Mouse (Mus musculus) limb, embryonic 11.5 days (tissue): ENCODE data around the gene Psmb9. TPM values are rescaled to one million over a fixed set of nuclear protein-coding genes. Genes with fewer than 3 reads are reported as not detected.
"Not testable (repeated sequence)": the region's sequence is repeated elsewhere in the genome, so short reads cannot be mapped to it uniquely, and the experiment has no call there.

Source experiments
- ATAC-seq: fragments of 200-750 bp; cut with Nextera tagmentation; 2 replicates; pipeline ENCODE4 v1.8.0; 2017; ENCODE audit warnings: low read depth; ENCODE audit not compliant: insufficient number of reproducible peaks, low FRiP score, low TSS enrichment
- DNase-seq: peaks from one replicate; pipeline ENCODE4 v3.0.0-alpha.2; 2015; ENCODE audit warnings: low spot score
- H3K27ac ChIP-seq: fragments of 300-500 bp; sonication (generic); replicated peaks from 2 replicates; pipeline ENCODE4 v1.5.1; 2014; ENCODE audit warnings: low read depth, mild to moderate bottlenecking, low read length
- H3K27me3 ChIP-seq: fragments of 300-500 bp; sonication (generic); 2 replicates; pipeline ENCODE4 v1.6.1; 2014; ENCODE audit warnings: mild to moderate bottlenecking, low read length, mixed read lengths; ENCODE audit not compliant: control insufficient read depth, insufficient read depth
- H3K36me3 ChIP-seq: fragments of 300-500 bp; sonication (generic); 2 replicates; pipeline ENCODE4 v1.6.1; 2014; ENCODE audit warnings: mild to moderate bottlenecking, low read length, moderate library complexity, mixed read lengths; ENCODE audit not compliant: control insufficient read depth, insufficient read depth
- H3K4me1 ChIP-seq: fragments of 300-500 bp; sonication (generic); 2 replicates; pipeline ENCODE4 v1.6.1; 2014; ENCODE audit warnings: low read length, mixed read lengths; ENCODE audit not compliant: control insufficient read depth, insufficient read depth
- H3K4me2 ChIP-seq: fragments of 300-500 bp; sonication (generic); 2 replicates; pipeline ENCODE4 v1.6.1; 2014; ENCODE audit warnings: low read depth, mild to moderate bottlenecking, moderate library complexity; ENCODE audit not compliant: severe bottlenecking
- H3K4me3 ChIP-seq: fragments of 300-500 bp; sonication (generic); 2 replicates; pipeline ENCODE4 v1.5.1; 2014; ENCODE audit warnings: low read depth, low read length
- H3K9ac ChIP-seq: fragments of 300-500 bp; sonication (generic); 2 replicates; pipeline ENCODE4 v1.6.1; 2014; ENCODE audit warnings: mild to moderate bottlenecking, low read length
- H3K9me3 ChIP-seq: fragments of 300-500 bp; sonication (generic); 2 replicates; pipeline ENCODE4 v1.6.1; 2016; ENCODE audit warnings: low read length; ENCODE audit not compliant: control insufficient read depth
- WGBS: fragments of 180-500 bp; shearing (Covaris S2); extraction: QIAGEN DNeasy Blood & Tissue Kit; methylation state at CpG from one replicate; pipeline ENCODE4 v1.1.7; 2014; 5-methylcytosine and 5-hydroxymethylcytosine counted together
- polyA plus RNA-seq: library from polyadenylated mRNA; unstranded; fragments of >200 nt; fragmentation: Nextera tagmentation; extraction: Ambion mirVana; gene quantifications from 2 replicates; pipeline ENCODE4 v1.2.1, GENCODE M21; 2014

The Psmb9 gene
- polyA plus RNA-seq, 1 experiment from 2014 or later: 2.2 TPM

DNA sequence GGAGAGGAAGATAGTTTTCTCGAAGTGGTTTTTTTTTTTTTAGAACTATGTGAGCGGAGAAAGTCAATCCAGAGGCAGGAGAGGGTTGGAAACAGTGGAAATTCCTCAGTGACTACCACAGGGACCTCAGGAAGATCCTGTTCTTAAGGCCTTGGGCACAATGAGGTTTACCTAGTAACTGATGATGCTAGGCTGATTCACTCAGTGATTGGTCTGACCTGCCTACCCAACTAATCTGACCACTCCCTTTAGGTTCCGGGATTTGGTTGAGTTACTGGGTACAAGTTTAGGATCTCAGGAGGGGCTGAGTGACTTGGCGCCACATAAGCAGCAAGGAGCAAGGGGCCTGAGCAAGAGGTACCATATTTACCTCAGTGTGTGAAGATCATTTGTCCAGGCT is 34.6 kb downstream of the Psmb9 start, which contains the start of gene H2-DMb1:
TSS of gene H2-DMb1 (plus strand) at position 150 of the 400 bp plus-strand sequence.
- ATAC-seq: no peak
- Histone ChIP-seq H3K9ac (no peak within 1 kb of the TSS), H3K4me1 (no peaks in the 10 kb centered on the region), H3K36me3 (no peaks in the 10 kb centered on the region), H3K27ac (no peak within 1 kb of the TSS), H3K9me3 (no peaks in the 10 kb centered on the region), H3K27me3 (no peaks in the 10 kb centered on the region), H3K4me2 (no peak within 1 kb of the TSS), H3K4me3 (no peak within 1 kb of the TSS)
- DNase-seq: peak; percentile 28
- WGBS: 72% methylated on average over 4 of the region's 4 CpGs

DNA sequence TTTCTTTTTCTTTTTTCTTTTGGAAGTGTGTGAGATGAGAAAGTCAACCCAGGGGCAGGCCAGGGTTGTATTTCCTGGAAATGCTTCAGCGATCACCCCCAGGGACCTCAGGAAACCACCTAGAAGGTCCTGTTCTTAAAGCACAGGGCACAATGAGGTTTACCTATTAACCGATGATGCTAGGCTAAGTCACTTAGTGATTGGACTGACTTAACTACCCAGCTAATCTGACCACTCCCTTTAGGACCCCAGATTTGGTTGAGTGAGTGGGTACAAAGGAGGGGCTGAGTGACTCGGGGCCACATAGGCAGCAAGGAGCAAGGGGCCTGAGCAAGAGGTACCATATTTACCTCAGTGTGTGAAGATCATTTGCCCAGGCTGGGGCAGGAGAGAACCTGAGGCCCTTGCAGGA is 42.6 kb downstream of the Psmb9 start:
- H3K36me3 ChIP-seq: no peaks in the 10 kb centered on the region
- H3K4me3 ChIP-seq: no peak overlapping the region
- H3K9me3 ChIP-seq: no peaks in the 10 kb centered on the region
- H3K27me3 ChIP-seq: peaks cover 9% of the 10 kb centered on the region
- H3K9ac ChIP-seq: no peak overlapping the region
- ATAC-seq (no peak), DNase-seq (no peak)
- WGBS: 73% methylated on average over 3 of the region's 3 CpGs
- no peak overlapping the region for H3K27ac ChIP-seq
- H3K4me1 ChIP-seq: peaks cover 5% of the 10 kb centered on the region; the same call in 1 of the 2 replicates
- no peak overlapping the region for H3K4me2 ChIP-seq

DNA sequence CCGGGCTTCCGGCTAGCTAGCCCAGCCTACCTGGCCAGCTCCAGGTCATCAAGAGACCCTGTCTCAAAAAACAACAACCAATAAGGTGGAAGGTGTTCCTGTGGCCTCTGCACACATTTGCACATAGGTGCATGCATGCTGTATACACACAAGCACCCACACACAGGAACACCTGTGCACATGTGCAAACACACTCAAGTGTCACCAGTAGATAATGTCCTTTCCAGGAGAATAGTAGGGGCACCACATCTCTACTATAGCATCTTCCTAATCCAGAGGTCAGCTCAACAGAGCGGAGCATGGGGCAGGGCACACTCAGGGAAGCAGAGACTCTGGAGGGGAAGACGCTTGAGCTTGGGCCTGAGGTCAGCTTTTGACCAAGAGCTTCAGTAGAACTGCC is 43.3 kb downstream of the Psmb9 start:
- H3K4me3 ChIP-seq, H3K4me2 ChIP-seq, H3K9ac ChIP-seq, H3K27ac ChIP-seq, H3K36me3 ChIP-seq, H3K9me3 ChIP-seq, H3K4me1 ChIP-seq, ATAC-seq, DNase-seq: not testable (repeated sequence)
- whole genome bisulfite sequencing: 83% methylated on average over 4 of the region's 4 CpGs
- H3K27me3 ChIP-seq: peaks cover 14% of the 10 kb centered on the region

DNA sequence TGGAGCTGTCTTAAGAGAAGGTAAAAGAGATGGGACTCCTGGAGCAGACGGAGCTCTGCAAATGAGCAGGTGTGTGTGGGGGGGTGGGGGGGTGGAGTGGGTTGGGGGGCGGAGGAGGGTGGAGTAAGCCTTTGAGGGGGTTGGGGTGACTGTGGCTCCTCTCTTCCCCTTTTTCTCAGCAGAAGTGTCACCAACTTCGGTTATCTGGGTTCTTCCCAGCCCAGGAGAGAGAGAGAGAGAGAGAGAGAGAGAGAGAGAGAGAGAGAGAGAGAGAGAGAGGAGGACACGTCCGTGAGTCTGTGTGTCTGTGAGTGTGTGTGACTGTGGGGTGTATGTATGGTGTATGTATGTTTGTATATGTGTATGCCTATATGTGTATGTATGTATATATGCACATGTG is 44.1 kb downstream of the Psmb9 start:
- H3K36me3 ChIP-seq: no peaks in the 10 kb centered on the region
- no peak overlapping the region for H3K9ac ChIP-seq
- H3K27me3 ChIP-seq: peaks cover 21% of the 10 kb centered on the region
- H3K4me2 ChIP-seq: no peak overlapping the region
- H3K4me3 ChIP-seq: no peak overlapping the region
- ATAC-seq: no peak
- DNase-seq: no peak
- 78% methylated on average over 4 of the region's 5 CpGs for WGBS
- peaks cover 7% of the 10 kb centered on the region; the same call in 1 of the 2 replicates for H3K4me1 ChIP-seq
- H3K9me3 ChIP-seq: no peaks in the 10 kb centered on the region
- no peak overlapping the region for H3K27ac ChIP-seq

DNA sequence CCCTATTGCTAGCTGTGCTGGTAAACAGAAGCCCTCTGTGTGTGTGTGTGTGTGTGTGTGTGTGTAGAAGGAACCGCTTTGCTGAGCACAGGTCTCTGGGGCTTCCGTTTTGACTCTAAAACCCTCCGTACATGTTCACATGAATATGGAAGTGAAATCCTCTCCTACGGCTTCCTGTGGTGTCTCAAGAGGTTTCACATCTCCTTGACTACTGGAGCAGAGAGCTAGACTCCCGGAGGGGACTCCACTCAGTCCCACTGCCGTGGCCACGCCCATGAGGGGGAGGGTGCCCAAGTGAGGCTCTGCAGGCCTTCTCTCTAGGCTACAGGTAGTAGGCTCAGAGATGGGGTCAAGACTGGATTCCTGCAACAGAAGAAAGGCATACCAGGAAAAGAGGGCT is 44.5 kb downstream of the Psmb9 start, which contains the start of gene H2-DMb2:
TSS of gene H2-DMb2 (plus strand) at position 275 of the 400 bp plus-strand sequence.
- Histone ChIP-seq H3K27me3 (peaks cover 24% of the 10 kb centered on the region), H3K4me3 (no peak within 1 kb of the TSS)
- no peak for DNase-seq

DNA sequence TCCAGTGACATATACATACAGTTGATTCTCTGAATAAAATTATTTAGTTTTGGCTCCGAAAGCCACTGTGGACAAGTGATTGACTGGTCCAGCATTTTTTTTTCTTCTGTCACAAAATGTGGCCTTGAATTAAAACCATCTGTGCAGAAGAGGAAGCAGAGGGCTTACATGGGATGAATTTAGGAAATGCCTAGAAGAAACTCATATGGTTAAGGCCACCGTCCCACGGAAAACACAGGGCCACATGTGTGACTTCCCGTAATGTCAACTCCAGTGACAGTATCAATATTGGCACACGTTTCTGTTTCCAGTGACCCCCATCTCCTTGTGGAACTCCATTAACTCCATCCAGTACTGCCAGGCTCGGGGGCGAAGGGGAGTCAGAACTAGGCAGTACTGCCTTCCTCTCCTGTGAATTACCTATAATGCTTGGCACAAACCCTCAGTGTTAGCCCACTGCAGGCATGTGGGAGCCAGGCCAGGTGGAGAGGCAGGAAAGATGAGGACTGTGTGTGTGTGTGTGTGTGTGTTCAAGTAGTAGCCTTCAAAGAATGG is 45.0 kb downstream of the Psmb9 start:
- no peak for DNase-seq
- no peak for ATAC-seq
- H3K27me3 ChIP-seq: peaks cover 24% of the 10 kb centered on the region
- peaks cover 7% of the 10 kb centered on the region; the same call in 1 of the 2 replicates for H3K4me1 ChIP-seq
- H3K36me3 ChIP-seq: no peaks in the 10 kb centered on the region
- no peak overlapping the region for H3K4me2 ChIP-seq
- no peaks in the 10 kb centered on the region for H3K9me3 ChIP-seq
- 55% methylated on average over 7 of the region's 7 CpGs for WGBS
- no peak overlapping the region for H3K9ac ChIP-seq
- H3K4me3 ChIP-seq: no peak overlapping the region
- H3K27ac ChIP-seq: no peak overlapping the region

More for the DNA sequence above, 44.5 kb downstream of the Psmb9 start, which contains the start of gene H2-DMb2:
- H3K4me1 ChIP-seq: peaks cover 7% of the 10 kb centered on the region; the same call in 1 of the 2 replicates
- ATAC-seq: no peak
- H3K36me3 ChIP-seq: no peaks in the 10 kb centered on the region
- H3K9me3 ChIP-seq: no peaks in the 10 kb centered on the region
- no peak within 1 kb of the TSS for H3K4me2 ChIP-seq
- WGBS: 42% methylated on average over 7 of the region's 7 CpGs
- no peak within 1 kb of the TSS for H3K9ac ChIP-seq
- no peak within 1 kb of the TSS for H3K27ac ChIP-seq

DNA sequence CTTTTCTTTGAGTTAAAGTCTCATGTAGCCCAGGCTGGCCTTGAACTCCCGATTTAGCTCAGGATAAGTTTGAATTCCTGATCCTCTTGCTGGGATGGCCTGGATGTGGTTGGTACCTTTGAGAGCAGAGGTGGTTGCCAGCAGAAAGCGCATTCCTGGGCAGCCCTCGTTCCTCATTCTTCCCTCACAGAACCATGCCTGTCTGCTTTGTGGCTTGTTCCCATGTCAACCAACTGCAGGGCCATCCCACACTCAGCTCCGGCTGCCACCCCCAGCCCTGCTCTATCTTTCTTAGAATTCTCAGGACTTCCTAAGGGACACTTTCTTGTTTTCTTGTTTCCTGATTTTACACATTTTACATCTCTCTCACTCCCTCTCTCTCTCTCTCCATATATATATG is 46.1 kb downstream of the Psmb9 start:
- H3K9me3 ChIP-seq: no peaks in the 10 kb centered on the region
- H3K27me3 ChIP-seq: peaks cover 24% of the 10 kb centered on the region
- H3K27ac ChIP-seq: no peak overlapping the region
- no peak overlapping the region for H3K9ac ChIP-seq
- DNase-seq (no peak), ATAC-seq (no peak)
- H3K4me1 ChIP-seq: peaks cover 7% of the 10 kb centered on the region; the same call in 1 of the 2 replicates
- no peak overlapping the region for H3K4me3 ChIP-seq
- no peaks in the 10 kb centered on the region for H3K36me3 ChIP-seq
- WGBS: 76% methylated on average over 4 of the region's 4 CpGs
- H3K4me2 ChIP-seq: no peak overlapping the region

DNA sequence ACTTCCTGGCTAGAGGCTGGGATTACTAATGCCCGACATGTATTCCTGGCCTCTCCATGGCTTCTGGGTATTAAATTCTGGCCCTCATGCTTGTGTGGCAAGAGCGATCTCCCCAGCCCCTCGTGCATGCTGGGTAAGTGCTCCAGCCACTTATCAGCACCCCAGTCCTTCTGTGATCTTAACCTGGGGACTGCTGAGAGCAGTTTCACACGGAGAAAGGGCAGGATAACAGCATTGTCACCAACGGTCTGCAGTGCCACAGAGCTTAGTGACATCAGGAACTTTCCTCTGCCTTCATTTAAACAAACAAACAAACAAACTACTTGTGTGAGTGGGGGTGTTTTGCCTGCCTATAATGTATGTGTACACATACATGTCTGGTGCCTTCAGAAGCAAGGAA is 47.3 kb downstream of the Psmb9 start:
- Histone ChIP-seq H3K9ac (no peak overlapping the region; the same call in 1 of the 2 replicates), H3K27me3 (peaks cover 24% of the 10 kb centered on the region), H3K27ac (no peak overlapping the region), H3K4me3 (no peak overlapping the region; the same call in 1 of the 2 replicates), H3K4me1 (peaks cover 7% of the 10 kb centered on the region; the same call in 1 of the 2 replicates), H3K4me2 (no peak overlapping the region), H3K36me3 (no peaks in the 10 kb centered on the region), H3K9me3 (no peaks in the 10 kb centered on the region)
- ATAC-seq (no peak), DNase-seq (no peak)
- WGBS: 13% methylated on average over 5 of the region's 5 CpGs
